In the genomic region with DNA sequence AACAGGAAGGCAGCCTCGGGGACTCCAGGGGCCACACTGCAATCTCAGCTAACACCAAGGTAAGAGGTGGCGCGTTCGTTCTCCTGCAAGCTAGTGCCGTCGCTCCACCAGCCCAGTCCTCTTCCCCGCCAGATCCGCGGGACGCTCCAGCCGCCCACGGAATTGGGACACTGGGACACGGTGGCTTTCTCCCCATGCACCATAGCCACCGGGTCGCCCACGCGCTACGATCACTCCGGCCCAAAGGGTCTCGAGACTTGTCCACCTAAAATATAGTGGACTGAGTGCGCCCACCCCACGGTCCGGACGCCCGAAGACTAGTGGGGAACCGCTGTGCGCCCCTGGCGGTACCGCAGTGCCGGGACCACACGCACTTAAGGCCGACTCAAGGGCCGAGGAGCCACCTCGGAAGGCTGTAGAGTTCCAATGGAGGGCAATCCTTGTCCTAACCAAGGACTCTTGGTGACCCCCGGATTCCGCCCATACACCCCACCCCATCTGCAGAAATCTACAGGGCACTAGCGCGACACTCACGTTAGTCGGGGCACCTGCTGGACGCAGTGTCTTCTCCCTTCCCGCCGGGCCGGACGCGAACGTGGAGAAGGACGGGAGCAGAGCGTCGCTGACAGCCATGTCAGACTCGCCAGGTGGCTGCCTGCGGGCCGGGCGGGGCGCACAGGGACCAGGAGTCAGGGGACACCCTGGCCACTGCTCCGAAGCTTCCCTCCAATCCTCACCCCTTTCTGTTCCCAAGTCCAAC, we compare ENCODE assay signal across 8 mouse cellular contexts. TPM values are rescaled to one million over a fixed set of nuclear protein-coding genes. Genes with fewer than 3 reads are reported as not detected.
DNase-seq lines count a peak whose midpoint lies in the region; ATAC-seq and TF ChIP-seq lines count a peak whose summit lies in the region.

No protein-coding gene starts in this region.

- H3K4me3 ChIP-seq in gastrocnemius, adult 2 months: peak overlapping the region; percentile 89
- peak overlapping the region; percentile 77 for H3K4me3 ChIP-seq in hindbrain, embryonic 15.5 days
- peak overlapping the region; percentile 0 to 52; a peak in 3 of 4 replicates for H3K4me3 ChIP-seq in liver, embryonic 14.5 days (ENCODE audit: insufficient read depth in 1 of 2, low read depth in 2 of 2, low read length in 2 of 2)
- H3K4me3 ChIP-seq in neural tube, embryonic 14.5 days (ENCODE audit: low read depth, low read length): peak overlapping the region; percentile 59

- ATAC-seq in hindbrain, embryonic 15.5 days (ENCODE audit: low FRiP score, low read depth): no peak
- ATAC-seq in liver, embryonic 14.5 days (ENCODE audit: insufficient read depth): no peak
- ATAC-seq in neural tube, embryonic 14.5 days (ENCODE audit: low read depth): no peak

- H3K4me1 ChIP-seq in hindbrain, embryonic 15.5 days (replicated peaks): peaks cover 36% of the 10 kb centered on the region
- no peaks in the 10 kb centered on the region for H3K4me1 ChIP-seq in liver, embryonic 14.5 days (replicated peaks; ENCODE audit: control insufficient read depth in 2 of 2, insufficient read depth in 2 of 2, low read length in 1 of 2)
- H3K4me1 ChIP-seq in neural tube, embryonic 14.5 days (ENCODE audit: control insufficient read depth, insufficient read depth, low read length): peaks cover 16% of the 10 kb centered on the region; the same call in 1 of the 2 replicates

- peak overlapping the region; percentile 96 for H3K27ac ChIP-seq in gastrocnemius, adult 2 months
- H3K27ac ChIP-seq in hindbrain, embryonic 15.5 days (replicated peaks): no peak overlapping the region
- no peak overlapping the region for H3K27ac ChIP-seq in liver, embryonic 14.5 days
- H3K27ac ChIP-seq in neural tube, embryonic 14.5 days (ENCODE audit: low read depth, low read length): no peak overlapping the region

- TF ChIP-seq EP300 in liver, embryonic 14.5 days (IDR thresholded peaks at IDR 0.05; ENCODE audit: low read depth): no peak

- intact Hi-C loops in gastrocnemius, adult 2 months (cut with DNase I): loop anchor here (5.0 kb wide), 1 partner anchor 581 kb away; no protein-coding TSS in a partner anchor

- H3K9ac ChIP-seq in hindbrain, embryonic 15.5 days: peak overlapping the region; percentile 41
- H3K9ac ChIP-seq in liver, embryonic 14.5 days (replicated peaks): no peak overlapping the region
- peak overlapping the region; percentile 55 for H3K9ac ChIP-seq in neural tube, embryonic 14.5 days (replicated peaks; ENCODE audit: low read depth, low read length)

- H3K27me3 ChIP-seq in hindbrain, embryonic 15.5 days: peaks cover 15% of the 10 kb centered on the region; the same call in 1 of the 2 replicates
- peaks cover 63% of the 10 kb centered on the region for H3K27me3 ChIP-seq in liver, embryonic 14.5 days (ENCODE audit: control insufficient read depth, insufficient read depth, low read length)
- H3K27me3 ChIP-seq in neural tube, embryonic 14.5 days (ENCODE audit: control insufficient read depth, insufficient read depth, low read length): peaks cover 10% of the 10 kb centered on the region

- TF ChIP-seq CTCF in gastrocnemius, adult 2 months (IDR thresholded peaks at IDR 0.05): peak; percentile 54
- TF ChIP-seq CTCF in liver, embryonic 14.5 days (IDR thresholded peaks at IDR 0.05; ENCODE audit: low read depth): peak; percentile 33

- peak overlapping the region; percentile 97 for H3K4me2 ChIP-seq in hindbrain, embryonic 15.5 days
- peak overlapping the region; percentile 66 for H3K4me2 ChIP-seq in liver, embryonic 14.5 days (ENCODE audit: low read depth)
- H3K4me2 ChIP-seq in neural tube, embryonic 14.5 days (ENCODE audit: low read depth, low read length): peak overlapping the region; percentile 92

- H3K9me3 ChIP-seq in hindbrain, embryonic 15.5 days: no peaks in the 10 kb centered on the region
- H3K9me3 ChIP-seq in liver, embryonic 14.5 days (ENCODE audit: control insufficient read depth, low read length): no peaks in the 10 kb centered on the region
- no peaks in the 10 kb centered on the region for H3K9me3 ChIP-seq in neural tube, embryonic 14.5 days (ENCODE audit: control insufficient read depth, low read length)

- under 1% methylated on average over 56 of the region's 56 CpGs for WGBS in hindbrain, embryonic 15.5 days
- WGBS in liver, embryonic 14.5 days (ENCODE audit: insufficient replicate concordance): 2% methylated on average over 56 of the region's 56 CpGs
- WGBS in neural tube, embryonic 14.5 days: under 1% methylated on average over 56 of the region's 56 CpGs

- DNase-seq in cerebellum, postnatal 14 days: peak; percentile 16 to 18
- DNase-seq in cerebellum, adult 9-11 months: no peak
- peak; percentile 42 for DNase-seq in adrenal gland, postnatal 25 days
- peak; percentile 64 for DNase-seq in gastrocnemius, adult 2 months
- DNase-seq in liver, embryonic 14.5 days (ENCODE audit: low read depth in 3 of 3, low spot score in 3 of 3): no peak
- DNase-seq in thymus, postnatal 4 days: peak; percentile 58

- H3K36me3 ChIP-seq in hindbrain, embryonic 15.5 days: no peaks in the 10 kb centered on the region
- no peaks in the 10 kb centered on the region for H3K36me3 ChIP-seq in liver, embryonic 14.5 days (replicated peaks; ENCODE audit: control insufficient read depth, insufficient read depth, low read depth)
- no peaks in the 10 kb centered on the region for H3K36me3 ChIP-seq in neural tube, embryonic 14.5 days (ENCODE audit: control insufficient read depth, insufficient read depth, low read length)

RNA-seq across cellular contexts. Expression of gene Klf4, which starts 1.0 kb away (rescaled TPM):
- 6.7 and 8.7 TPM in 2 replicates for total RNA-seq in adrenal gland, postnatal 25 days (2021)
- total RNA-seq in gastrocnemius, adult 2 months (2021): 10 to 100 TPM in 1 of 2 experiments, 1 to 10 TPM in 1; 8.4 to 40.0 TPM
- polyA plus RNA-seq in hindbrain, embryonic 15.5 days (2015; fragmentation: Nextera tagmentation; extraction: Ambion mirVana): 2.5 and 2.7 TPM in 2 replicates
- polyA plus RNA-seq in liver, embryonic 14.5 days (2012; rRNA removed): 0.53 and 0.96 TPM in 2 replicates
- 0.43 and 0.56 TPM in 2 replicates for polyA plus RNA-seq in liver, embryonic 14.5 days (2014; fragmentation: Nextera tagmentation; extraction: Ambion mirVana)
- polyA plus RNA-seq in neural tube, embryonic 14.5 days (2014; fragmentation: Nextera tagmentation; extraction: Ambion mirVana): 2.6 and 2.8 TPM in 2 replicates

Comparison
In these comparisons a context has a peak if more than half of its experiments do, and no peak if none do; other contexts are left out.
1. DNase-seq: peak in cerebellum, postnatal 14 days (2 of 2), adrenal gland, postnatal 25 days (single experiment), gastrocnemius, adult 2 months (single experiment) and thymus, postnatal 4 days (single experiment); none in cerebellum, adult 9-11 months (single experiment) and liver, embryonic 14.5 days (0 of 3).
2. H3K4me3 ChIP-seq: peak in every context shown above with its lines; median percentile 89 in gastrocnemius, adult 2 months; 77 in hindbrain, embryonic 15.5 days; 59 in neural tube, embryonic 14.5 days; 26 in liver, embryonic 14.5 days.
3. Peak in every context shown above with its lines, with median percentiles within 50 percentile points of each other: H3K4me2 ChIP-seq.